Mouse (Mus musculus): ENCODE data around the gene Ttc23.

Gene Ttc23

DNA sequence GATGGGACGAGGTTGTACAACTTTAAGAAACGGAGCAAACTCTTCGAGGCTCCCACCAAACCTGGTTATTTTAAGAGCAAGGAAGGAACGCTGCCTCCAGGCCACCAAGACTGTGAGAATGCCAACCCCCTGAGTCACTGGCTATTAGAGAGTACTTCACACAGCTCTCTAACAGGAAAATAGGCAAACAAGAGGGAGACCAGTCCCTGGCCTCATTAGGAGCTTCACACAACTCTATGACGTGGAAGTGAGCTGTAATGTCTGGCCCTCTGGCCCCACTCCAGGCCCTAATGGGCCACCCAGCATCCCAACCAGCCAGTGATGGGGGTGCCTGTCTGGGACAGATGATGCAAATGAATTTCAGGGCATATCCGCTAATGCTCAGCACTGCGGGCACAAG, 94.5 kb downstream of the Ttc23 start:
- no peak for DNase-seq (ENCODE audit: low spot score in 2 of 2)

- no peak for DNase-seq (ENCODE audit: low spot score in 2 of 2)
Measured at GRCm38 (mm10) chr7:67747731-67748305, 100.6 kb downstream of the Ttc23 start.

GRCm38 (mm10) chr7:67749441-67750239, 102.4 kb downstream of the Ttc23 start:
- DNase-seq (ENCODE audit: low spot score in 2 of 2), result no peak

- no peak for DNase-seq (ENCODE audit: low spot score in 2 of 2)
Measured at GRCm38 (mm10) chr7:67754606-67755005, 107.4 kb downstream of the Ttc23 start.

DNA sequence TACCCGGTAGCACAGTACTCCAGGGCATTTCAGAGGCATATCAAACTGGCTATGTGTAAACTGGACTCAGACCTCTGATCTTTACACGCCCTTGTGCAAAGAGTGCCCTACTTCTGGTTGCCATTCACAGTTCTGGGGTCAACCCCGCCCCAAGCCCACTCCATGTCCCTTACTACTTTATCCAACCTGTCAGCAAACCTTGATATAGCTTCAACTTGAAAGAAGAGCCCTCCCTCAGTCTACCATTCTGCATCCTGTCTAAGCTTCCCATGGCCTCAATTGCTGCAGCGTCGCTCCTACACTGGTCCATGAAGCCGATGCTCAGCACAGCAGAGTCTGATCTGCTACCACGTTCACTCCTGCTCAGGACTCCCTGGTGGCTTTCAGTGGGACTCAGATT, 108.2 kb downstream of the Ttc23 start:
- no peak for DNase-seq (ENCODE audit: low spot score in 2 of 2)

GRCm38 (mm10) chr7:67756636-67757035, 109.4 kb downstream of the Ttc23 start:
- DNase-seq (ENCODE audit: low spot score in 2 of 2), result peak in 1 of 2 experiments; percentile 10

DNA sequence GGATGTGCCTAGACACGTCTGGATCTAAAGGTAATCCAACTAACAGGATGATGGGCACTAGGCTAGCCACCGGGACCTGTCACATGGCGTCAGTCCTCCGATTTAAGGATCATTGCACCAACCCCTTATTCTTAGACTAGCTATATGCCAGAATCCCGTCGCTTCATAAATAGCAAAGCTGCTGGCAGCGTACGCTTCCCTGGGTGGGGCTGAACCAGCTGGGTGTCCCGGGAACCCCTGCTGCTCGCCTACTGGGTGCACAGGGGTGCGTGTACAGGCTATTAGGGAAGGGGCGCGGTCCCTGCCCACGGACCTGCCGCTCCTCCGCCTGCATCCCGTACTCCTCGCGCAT, 111.3 kb downstream of the Ttc23 start:
- DNase-seq (ENCODE audit: low spot score in 2 of 2), result no peak

GRCm38 (mm10) chr7:67758858-67759628, 111.8 kb downstream of the Ttc23 start:
- peak; percentile 31 to 58 for DNase-seq (ENCODE audit: low spot score in 2 of 2)

GRCm38 (mm10) chr7:67759629-67759995, 112.4 kb downstream of the Ttc23 start, which contains the start of gene Synm:
TSS of gene Synm (minus strand) at chr7:67759742.
- DNase-seq (ENCODE audit: low spot score in 2 of 2), result peak; percentile 92 to 96

DNA sequence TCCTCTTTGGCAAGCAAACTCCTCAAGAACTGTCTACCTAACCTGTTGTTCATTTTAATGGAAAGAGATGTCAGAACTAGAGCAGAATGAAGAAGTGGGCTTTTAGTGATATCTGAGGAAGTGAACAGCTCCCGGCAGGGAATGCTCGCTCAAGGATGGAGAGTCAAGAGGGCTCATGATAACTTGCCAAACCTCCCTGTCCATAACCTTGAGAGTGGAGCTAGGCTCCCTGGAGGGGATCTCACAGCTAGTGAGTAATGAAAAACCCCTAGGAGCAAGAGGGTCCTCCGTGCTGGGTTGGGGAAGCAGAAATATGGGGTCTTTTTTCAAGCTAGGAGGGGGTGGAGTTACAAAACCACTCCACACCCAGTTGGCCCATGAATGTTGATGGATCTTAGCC, 116.4 kb downstream of the Ttc23 start:
- DNase-seq (ENCODE audit: low spot score in 2 of 2), result no peak

- no peak for DNase-seq (ENCODE audit: low spot score in 2 of 2)
Measured at GRCm38 (mm10) chr7:67768125-67768524, 120.9 kb downstream of the Ttc23 start.

GRCm38 (mm10) chr7:67769487-67769886, 122.3 kb downstream of the Ttc23 start:
- no peak for DNase-seq (ENCODE audit: low spot score in 2 of 2)

DNA sequence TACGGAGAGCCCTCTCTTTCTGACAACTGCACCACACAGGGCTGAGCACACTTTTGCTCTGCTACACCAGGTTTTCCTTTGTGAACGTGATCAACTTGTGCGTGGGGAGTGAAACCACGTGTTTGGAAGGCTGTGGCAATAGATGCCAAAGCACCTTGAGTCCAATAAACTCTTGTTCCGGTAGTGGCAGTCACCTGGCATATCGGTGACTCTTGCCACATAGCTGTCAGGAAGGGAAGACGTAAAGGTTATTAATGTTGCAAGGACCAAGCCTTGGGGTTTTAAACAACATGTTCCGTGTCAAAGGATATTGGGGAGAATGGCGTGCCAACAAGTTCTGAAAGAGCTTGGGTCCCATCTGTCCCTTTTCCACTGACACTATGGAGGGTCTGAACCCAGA, 125.0 kb downstream of the Ttc23 start:
- DNase-seq (ENCODE audit: low spot score in 2 of 2), result no peak

DNA sequence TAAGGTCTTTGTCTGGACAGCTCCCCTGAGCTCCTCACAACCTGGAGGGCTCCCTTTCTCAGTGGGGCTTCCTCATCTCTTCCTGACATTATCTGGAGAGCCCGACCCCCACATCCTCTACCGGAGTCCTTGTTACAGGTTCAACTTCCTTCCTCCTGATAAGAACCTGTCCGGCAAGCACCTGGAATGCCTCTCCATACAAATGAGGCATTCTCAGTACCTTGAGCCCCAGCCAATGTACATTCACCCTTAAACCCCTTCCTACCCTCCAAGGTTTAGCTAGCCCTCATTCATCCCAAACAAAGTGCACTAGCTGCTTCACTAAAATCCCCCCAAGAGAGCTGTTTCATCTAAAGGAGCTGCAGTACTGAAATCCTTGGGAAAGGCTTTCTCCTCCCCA, 128.4 kb downstream of the Ttc23 start:
- DNase-seq (ENCODE audit: low spot score in 2 of 2), result no peak

GRCm38 (mm10) chr7:67776636-67777305, 129.6 kb downstream of the Ttc23 start:
- no peak for DNase-seq (ENCODE audit: low spot score in 2 of 2)

DNA sequence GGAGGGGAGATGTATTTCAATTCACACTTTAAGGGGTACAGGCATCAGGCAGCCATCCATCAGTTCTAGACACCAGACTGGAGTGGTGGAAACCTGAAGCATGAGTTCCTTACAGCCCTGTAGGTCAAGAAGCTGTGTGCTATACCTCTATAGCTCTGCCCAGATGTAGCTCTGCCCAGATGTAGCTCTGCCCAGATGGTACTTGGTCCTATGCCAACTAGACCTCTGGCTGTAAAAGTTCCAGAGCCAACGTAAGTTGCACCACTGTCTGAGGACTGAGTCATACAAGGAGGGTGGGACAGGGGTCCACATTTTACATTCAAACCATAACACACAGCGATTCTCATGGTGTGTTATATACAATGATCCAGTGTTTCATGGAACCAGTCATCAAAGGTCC, 140.7 kb downstream of the Ttc23 start:
- no peak for DNase-seq (ENCODE audit: low spot score in 2 of 2)

- peak; percentile 51 to 70 for DNase-seq (ENCODE audit: low spot score in 2 of 2)
Measured at GRCm38 (mm10) chr7:67788713-67789112, 141.5 kb downstream of the Ttc23 start.

DNA sequence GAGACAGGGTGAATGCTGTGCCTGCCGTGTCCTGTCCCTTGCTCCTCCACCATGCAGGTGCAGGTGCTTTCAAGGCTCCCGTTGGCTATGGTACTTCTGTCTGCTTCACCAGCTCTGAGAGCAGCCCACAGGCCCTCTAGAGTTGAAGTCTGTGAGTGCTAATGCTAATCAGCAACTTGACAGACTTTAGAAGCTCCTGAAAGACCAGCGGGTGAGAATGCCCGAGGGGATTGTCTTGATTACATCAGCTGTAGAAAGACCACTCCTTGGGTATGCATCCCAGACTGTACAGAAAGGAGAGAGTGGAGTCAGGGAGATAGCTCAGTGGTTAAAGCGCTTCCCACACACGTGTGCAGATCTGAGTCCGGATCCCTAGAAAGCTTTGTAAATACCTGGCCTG, 144.0 kb downstream of the Ttc23 start:
- DNase-seq (ENCODE audit: low spot score in 2 of 2), result no peak

DNA sequence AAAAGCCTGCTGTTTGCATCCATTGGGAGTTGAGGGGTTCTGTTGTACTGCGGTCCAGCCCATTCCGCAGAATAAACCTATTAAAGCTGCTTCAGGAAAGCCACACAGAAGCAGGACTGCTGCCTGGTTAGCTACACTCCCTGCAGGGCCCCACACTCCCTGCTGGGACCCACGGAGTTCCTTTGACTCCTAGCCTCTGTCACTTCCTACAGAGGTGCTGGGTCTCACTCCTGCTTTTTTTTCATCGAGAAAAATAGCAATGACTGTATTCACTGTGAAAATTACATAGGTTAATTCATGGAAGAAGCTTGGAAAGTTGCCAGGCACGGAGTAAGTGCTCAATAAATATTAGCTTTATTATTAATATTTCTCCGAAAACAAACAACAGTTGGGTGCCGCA, 146.2 kb downstream of the Ttc23 start:
- DNase-seq (ENCODE audit: low spot score in 2 of 2), result no peak

DNA sequence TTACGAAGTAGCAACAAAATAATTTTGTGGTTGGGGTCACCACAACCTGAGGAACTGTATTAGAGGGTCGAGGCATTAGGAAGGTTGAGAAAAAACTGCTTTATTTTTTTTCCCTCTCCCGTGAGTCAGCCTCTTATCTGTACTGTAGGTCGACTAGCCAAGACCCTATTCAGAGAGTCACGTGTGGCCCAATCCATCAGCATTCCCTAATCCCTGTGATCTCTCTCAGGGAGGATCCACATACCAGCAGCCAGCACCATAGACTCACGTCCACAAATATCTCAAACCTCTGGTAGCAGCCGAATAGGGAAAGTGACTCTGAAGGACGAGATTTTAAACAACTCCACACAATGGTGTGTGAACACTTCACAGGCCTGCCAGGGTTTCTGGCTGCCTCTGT, 149.9 kb downstream of the Ttc23 start:
- DNase-seq (ENCODE audit: low spot score in 2 of 2), result no peak

- no peak for DNase-seq (ENCODE audit: low spot score in 2 of 2)
Measured at GRCm38 (mm10) chr7:67798476-67798875, 151.3 kb downstream of the Ttc23 start.

DNA sequence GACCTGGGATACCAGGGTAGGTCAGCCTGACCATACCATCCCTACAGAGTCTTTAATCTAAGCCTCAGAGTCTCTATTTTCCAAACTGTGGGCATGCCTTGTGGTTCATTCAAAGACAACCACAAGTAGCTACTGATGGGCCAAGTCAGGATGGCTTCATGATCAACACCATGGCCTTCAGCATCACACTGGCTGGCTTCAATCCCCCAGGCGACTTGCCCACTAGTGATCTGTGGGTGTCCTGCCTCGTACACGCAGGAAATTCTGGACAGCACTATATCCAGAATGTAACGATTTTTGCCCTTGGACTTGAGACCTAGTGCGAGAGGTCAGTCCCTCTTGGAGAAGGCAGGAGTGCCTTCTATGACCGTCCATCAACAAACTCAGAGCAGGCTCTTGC, 153.3 kb downstream of the Ttc23 start:
- DNase-seq (ENCODE audit: low spot score in 2 of 2), result no peak

Measured in cerebellum, postnatal 4 days (tissue).